Mouse (Mus musculus) spleen, postnatal 4 days (tissue): ENCODE data around the gene Ppp1r1a.

ENCODE experiments used
- DNase-seq, 2 experiments: peaks; one replicate each; pipeline ENCODE4 v3.0.0; 2022; ENCODE audit warnings: low spot score in 2 of 2

Gene Ppp1r1a

DNA sequence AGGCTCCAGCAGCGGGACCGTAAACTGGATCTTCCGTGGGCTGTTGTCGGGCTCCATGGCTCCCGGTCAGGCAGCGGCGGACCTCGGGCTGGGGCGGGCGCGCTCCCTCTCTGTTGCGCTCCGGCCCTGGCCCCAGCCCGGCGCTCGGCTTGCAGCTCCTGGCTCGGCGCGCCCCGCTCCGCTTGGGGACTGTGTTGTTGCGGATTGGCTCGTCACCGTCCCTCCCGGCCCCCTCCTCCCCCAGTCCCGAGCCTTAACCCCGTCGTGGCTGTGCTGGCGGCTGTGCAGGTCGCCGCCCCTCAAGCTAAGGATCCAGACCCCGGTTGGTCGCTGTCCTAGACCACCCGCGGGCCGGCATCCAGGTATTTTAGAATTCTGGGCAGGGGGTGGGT, at the start of gene Ppp1r1a:
TSS of gene Ppp1r1a (minus strand) at position 182 of the 392 bp plus-strand sequence.
- DNase-seq = no peak

DNA sequence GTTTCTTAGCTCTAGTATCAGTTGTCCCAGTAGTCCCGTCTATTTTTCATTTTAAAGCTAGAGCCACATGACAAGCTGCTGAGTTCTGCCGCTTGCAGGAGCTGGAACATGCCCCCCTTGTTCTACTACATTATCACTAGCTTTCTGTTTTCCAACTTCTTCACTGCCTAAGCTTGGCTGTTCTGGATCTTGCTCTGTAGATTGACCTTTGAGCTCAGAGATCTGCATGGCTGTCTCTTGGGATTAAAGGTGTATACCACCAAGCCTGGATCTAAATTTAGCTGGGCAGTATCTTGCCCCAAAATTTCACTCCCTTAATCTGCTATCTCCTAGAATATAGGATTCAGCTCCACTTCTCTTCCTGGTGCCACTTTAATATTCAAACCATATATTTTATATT, 48.1 kb upstream of the Ppp1r1a start:
- no peak for DNase-seq

DNA sequence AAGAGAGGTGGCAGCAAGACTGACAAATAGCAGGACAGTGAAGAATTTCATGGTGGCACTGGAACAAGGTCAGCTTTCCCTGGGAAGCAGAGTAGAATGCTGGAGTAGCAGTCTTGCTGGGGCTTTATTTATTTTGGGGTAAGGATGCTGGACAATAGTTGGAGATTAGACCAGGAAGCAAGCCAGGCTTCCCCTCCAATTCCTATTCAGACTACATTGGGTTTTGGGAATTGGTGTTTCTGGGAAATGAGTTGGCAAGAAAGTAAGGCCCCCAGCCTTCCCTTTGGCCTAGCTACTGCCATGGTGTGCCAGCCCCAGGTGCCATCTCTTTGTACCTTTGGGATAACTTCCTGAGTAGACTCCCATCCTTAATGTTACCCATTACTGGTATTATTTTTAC, 27.2 kb upstream of the Ppp1r1a start, which contains the start of gene Glycam1:
TSS of gene Glycam1 (minus strand) at position 101 of the 400 bp plus-strand sequence.
- no peak for DNase-seq

DNA sequence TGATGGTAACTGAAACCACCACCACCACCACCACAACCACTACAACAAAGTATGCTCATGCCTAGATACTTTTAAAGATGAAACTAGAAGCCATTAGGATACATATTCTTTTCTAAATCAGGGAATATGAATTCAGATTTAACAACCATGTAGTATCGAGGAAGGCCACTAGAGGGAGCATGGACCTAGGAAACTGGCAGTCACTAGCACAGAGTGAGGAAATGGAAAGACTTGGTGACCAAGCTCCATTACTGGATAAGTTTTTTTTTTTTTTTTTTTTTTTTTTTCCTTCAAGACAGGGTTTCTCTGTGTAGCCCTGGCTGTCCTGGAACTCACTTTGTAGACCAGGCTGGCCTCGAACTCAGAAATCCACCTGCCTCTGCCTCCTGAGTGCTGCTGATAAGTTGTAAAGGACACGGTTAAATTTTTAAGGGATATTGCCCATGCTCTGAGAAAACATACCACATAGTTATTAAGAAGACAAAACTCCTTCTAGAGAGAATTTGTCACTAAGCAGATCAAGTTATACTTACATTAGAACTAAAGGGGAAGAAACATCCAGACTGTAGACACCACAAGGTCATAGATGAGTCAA, 14.4 kb upstream of the Ppp1r1a start:
- DNase-seq = peak in 1 of 2 experiments; percentile 64

DNA sequence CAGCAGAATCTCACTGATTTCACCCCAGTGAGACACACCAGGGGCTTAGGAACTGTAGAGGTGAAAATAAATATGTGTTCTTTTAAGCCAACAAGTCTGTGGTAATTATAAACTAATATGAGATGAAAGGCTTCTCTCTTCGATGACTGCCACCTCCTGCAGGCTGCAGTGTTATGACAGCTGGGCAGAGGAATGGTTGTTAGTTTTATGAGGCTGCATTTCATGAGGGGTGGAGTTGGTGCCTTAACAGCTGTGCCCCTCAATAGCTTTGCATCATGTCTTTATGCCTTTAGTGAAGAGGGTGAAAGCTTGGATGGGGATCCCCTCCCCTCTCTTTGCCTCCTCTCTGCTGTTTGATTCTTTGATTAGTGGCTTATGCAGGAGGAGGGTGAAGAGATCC, 13.2 kb upstream of the Ppp1r1a start:
- DNase-seq = peak in 1 of 2 experiments; percentile 30

DNA sequence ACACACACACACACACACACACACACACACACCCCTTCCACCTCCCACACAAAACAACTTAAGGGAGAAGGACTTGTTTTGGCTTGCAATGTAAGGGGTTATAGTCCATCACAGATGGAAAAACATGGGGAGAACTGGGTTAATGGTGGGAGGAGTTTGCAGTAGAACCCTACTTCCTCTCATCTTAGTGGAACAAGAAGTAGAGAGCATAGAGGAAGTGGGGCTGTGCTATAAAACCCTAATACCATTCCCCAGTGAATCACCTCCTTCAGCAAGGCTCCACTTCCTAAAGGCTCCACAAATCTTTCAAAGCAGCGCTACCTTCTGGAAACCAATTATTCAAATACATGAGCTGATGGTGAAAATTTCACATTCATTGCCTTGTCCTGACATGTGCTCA, 11.7 kb upstream of the Ppp1r1a start:
- peak in 1 of 2 experiments; percentile 14 for DNase-seq

DNA sequence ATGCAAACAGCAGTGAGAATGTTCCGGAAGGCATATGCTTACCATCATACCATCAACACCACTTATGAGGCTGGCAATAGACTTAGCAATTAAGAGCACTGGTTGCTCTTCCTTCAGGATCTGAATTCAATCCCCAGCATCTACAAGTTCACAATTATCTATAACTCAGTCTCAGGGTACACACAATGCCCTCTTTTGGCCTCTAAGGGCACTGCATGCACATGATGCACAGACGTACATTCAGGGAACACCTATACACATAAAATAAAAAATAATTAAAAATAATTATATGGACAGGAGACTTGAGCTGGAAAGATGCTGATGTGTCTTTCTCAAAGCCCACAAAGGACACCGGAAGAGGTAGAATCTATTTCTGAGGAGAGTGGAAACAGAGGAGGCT, 10.2 kb upstream of the Ppp1r1a start:
- DNase-seq = no peak

DNA sequence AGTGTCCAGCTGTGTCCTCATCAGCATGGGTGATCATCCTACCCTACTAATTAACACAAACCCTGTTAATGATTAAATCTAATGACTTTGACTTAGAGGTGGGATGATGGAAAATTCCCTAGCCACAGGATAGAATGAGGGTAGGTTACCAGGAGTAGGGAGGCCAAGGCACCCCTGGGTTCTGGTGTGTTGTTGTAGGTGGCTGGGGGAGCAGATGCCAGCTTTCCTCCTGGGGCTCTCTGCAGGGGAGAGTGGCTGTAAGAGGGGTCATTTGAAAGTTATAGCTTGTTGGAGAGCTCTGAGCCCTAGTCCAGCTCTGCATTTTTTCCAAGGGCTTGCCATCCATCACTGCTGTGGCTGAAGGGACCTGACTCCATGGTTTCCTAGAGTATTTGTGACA, 4.7 kb upstream of the Ppp1r1a start:
- DNase-seq = no peak

DNA sequence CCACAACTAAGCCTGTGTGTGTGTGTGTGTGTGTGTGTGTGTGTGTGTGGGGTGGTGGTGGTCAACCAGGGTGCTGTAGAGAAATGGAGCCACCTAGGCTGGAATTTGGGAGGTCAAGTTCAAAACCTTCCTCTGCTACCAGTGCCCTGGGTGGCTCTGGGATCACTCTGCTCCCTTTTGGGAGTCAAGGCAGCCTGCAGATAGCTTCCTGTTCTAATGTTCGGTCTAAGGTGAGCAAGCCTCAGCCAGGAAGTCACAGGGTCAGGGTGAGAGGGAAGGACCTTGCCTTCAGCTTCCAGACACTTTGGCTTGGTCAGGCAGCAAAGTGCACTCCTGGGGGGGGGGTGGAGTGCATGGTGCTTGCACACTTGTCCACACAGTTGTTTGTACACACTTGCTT, 2.8 kb upstream of the Ppp1r1a start:
- no peak for DNase-seq

DNA sequence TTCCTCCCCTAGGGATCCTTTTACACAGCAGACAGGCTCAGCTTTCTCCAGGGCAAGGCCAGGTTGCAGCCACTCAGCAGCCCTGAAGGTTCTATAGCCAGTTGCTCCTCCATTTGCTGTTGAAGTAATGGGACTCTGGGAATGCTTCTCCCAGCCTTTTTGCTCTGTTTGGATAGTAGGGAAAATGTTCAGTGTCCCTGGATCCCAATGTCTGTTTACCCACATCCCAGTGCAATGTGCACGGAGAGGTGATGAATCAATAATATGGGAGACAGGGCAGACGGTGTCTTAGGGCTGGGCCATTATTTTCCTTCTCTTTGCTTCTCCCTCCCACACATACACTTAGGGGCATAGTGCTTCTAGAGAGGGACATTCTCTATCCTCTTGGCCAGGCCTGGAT, 1.5 kb upstream of the Ppp1r1a start:
- DNase-seq = no peak

DNA sequence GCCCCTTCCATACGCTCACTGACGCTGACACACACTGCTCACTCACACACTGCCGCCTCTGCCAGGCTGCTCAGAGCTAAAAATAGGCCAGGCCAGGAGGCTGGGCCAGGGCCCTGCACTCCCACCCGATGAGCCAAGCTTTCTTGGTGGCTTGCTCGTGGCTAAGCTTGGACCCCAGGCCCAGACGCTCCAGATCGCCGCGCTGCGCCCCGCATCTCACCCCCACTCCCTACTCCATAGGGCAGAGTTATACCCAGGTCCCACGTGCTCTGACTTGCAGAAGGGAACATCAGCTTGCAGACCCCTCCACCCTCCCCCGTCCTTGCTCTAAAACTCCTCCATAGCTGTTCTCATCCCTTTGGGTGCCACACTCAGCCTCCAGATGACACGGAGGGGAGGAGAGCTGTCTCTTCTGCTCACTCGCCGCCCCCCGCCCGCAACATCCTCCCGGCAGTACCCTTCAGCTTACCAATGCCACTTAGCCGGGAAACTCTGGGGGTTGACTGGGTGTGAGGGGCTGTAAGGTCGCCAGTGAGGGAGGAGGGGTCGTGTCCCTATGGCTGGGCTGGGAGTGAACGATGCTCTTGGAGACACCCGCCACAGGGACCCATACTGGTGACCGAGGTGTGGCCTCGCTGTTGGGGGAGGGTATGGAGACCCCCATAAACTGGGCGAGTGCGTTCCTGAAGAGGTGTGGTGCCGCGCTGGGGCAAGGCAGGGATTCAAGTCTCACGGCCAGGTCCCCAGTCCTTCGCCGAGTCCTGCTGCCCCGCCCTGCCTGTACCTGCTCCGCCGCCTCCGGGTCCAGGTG, 587 bp downstream of the Ppp1r1a start:
- DNase-seq = no peak

DNA sequence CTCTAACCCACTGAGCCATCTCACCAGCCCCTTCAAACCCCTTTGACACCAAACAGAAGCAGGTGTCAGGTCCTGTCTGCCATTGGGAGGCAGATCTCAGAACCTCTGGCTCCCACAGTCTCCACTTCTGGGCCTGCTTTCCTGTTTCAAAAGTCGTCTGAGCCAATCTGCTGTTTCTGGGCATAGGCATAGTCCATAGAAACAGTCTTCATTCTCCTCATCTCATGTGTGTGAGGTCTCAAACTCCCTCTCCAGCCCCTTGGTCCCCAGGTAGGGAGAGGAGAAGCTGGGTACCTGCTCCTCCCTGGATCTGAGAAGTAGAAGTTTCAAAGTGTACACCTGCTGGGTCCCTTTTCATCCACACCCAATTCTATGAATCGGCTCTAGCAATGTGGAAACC, 1.3 kb downstream of the Ppp1r1a start:
- DNase-seq = no peak

DNA sequence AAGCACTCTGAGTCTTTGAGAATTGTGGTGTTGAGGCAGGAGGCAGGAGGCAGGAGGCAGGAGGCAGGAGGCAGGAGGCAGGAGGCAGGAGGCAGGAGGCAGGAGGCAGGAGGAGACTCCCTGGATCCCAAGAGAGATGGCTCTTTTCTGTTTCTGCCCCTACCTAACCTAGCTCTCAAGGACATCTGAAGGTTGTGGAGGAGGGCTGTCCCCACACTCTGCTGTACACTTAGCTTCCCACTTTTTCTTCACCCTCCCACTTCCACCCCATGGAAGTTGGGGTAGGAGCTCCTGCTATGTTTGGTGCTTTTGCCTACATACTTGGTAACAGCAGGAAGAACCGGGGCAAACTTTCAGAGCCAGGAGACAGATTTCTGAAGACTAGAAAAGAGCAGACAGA, 2.0 kb downstream of the Ppp1r1a start:
- no peak for DNase-seq

DNA sequence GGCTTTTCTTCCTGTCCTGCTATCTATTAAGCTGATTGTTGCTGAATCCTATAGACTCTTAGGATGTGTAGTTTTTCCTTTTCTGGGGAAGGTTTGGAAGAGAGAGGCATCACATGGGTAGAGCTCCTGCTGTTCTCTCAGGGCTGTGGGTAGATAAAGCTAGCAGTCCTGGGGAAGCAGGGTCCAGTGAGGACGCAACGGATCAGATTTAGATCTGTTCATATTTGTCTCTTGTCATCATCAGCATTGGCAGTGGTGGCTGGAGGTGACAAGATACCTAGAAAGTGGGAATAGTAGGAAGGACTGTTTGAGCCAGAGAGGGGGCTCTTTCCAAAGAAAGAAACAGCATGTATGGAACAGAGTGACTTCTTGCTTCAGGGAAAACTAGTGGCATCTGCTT, 2.8 kb downstream of the Ppp1r1a start:
- DNase-seq = no peak

DNA sequence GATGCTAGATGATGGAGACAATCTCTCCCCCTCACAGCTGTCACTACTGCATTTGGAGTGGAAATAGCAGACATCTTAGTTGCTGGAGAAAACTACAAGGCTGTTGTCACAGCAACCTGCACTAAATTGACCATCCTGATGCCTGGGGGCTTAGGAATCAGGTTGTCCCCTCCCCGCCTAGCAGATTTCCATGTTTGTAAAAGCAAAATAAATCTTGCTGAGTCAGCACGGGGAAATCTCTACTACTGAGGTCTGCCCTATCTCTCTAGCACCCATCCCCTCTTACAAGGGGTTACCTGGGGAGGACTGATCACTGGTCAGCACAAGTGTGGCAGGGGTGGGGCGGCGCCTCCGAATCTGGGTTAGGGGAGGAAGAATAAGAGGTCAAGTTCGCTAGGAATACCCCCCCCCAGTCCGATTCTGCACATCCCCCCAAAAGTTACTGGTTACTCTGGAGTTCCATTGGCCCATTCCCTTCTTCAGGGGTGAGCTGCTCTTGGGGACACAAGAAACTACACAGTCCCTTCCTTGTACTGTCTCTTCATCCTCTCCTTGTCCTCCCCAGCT, 3.7 kb downstream of the Ppp1r1a start:
- DNase-seq = no peak

DNA sequence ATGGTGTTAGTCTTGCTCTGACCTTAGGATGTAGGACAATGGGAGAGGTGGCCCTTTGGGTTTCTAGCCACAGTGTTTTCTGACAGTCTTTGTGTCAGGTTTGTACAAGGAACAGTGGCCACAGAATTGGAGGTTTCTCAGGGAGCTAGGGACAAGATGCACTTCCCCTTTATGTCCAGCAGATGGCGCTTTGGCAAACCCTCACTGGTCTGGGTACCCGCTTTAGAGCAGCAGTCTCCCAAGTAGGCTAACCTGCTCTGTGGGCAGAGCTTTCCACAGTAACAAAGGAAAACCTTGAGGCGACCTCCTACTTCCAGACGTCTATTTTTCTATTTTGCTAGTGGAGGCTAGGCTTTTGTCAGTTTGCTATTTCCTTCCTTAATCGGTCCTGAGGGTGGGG, 7.4 kb downstream of the Ppp1r1a start:
- peak in 1 of 2 experiments; percentile 22 for DNase-seq

DNA sequence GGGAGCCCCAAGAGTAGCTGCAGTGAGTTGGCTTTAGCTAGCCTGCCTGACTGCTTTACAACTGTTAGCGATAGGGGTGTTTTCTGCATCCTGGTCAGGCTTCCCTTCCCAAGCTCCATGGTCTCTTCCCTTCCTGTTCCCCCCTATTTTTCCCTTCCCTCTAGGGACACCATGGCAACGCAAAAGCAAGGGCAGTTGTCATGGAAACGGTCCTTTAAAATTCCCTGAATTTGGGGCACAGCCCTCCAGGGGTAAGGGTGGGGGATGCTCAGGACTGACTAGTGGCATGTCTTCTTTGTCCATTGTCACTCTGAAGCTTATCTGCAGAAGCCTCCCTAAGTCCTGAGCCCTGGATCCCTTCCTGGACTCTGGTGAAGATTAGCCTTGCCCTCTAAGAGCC, 14.6 kb downstream of the Ppp1r1a start:
- no peak for DNase-seq

DNA sequence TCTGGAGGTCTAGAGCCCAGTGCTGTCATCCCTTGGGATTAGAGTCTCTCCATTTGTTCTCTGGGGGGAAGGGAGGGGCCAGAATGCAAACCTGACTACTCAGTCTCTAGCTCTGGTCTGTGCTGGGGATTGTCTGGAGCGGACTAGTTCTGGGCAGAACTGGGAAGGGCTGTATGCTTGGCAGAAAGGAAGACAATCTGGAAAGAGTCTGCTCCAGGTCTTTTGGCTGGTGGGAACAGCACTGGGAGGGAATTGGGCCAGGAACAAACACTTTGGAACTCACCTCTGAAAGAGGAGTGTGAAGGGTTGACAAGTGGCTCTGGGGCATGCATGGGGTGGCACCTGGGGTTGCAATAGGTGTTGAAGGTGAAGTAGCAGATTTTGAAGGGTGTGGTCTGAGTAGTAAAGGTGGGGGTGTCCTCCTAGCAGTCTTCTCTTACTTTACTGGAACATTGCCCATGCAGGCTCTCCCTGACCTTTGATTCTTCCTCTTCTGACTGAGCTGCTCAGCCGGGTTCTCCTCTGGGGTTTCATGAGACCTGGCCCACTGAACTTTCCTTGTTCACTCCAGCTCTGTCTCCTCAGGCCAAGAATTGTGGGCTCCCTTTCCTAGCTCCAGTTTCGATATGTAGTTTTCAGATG, 15.2 kb downstream of the Ppp1r1a start:
- DNase-seq = no peak

DNA sequence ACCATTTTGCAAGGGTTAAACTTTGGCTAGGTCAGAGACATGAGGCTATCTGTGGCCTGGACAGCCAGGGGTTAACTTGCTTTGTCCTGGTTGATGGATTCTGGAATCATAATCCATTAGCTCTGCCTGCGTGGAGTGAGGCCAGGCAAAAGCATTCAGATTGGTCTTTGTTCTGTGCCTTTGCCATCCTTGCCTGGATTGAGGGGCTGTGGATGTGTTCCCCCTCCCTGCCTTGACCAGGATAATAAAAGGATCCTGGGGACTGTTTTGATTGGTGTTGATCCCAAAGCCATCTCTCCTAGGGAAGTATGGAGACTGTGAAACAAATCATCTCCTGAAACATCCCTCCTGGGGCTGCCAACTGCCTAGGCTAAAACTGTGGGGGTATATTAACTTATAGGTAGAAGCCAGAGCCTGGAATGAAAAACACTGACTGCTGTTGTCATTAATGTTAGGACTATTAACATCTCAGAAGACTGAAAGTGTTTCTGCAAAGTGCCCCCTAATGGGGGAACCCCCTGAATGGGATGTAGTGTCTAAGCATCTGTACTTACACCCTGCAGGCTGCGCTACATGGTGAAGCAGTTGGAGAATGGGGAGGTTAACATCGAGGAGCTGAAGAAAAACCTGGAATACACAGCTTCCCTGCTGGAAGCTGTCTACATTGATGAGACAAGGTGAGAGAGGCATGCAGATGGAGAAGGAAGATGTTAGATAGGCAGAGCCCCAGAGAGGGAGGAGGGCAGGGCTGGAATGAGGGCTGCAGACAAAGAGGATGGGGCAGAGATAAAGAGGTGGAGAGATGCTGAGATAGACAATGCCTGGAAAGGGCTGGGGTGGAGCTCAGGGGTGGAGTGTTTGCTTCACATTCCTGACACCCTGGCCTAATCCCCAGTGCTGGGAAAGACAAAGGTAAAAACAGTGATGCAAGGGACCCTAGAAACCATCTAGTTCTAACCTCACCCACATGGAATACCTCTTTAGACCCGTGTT, 18.1 kb downstream of the Ppp1r1a start:
- no peak for DNase-seq

DNA sequence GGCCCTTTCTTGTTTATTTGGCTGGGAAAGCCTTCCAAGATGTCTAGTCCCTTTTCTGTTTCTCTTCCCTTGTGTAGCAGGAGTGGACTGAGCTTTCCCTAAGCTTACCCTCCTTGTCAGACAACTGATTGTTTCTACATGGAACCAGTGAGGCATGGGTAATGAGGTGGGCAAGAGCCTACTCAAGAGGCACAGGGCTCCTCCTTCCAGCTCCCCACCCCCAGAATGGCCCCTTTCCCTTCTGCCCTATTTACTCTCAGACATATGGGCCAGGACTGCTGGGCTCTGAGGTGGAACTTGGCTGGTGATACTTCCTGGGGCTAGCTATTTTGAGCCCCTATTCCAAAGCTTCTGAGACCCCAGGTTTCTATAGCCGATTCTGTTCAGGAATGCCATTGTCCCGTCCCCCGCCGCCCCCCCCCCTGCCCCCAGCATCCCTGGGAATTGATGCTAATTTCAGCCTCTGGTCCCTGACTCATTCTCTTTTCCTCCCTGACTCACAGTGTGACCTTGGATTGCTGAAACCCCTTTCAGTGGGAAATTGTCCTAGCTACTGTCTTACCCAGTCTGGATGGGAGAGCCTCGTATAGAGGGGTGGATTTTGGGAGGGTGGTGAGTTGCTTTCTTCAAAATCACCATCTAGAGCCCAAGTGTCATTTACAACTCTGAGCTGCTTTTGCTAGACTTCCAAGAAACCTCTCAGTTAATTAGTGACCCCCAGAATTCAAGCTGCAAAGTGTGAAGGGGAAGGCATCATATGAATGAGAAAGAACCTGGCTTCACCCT, 19.0 kb downstream of the Ppp1r1a start:
- no peak for DNase-seq

DNA sequence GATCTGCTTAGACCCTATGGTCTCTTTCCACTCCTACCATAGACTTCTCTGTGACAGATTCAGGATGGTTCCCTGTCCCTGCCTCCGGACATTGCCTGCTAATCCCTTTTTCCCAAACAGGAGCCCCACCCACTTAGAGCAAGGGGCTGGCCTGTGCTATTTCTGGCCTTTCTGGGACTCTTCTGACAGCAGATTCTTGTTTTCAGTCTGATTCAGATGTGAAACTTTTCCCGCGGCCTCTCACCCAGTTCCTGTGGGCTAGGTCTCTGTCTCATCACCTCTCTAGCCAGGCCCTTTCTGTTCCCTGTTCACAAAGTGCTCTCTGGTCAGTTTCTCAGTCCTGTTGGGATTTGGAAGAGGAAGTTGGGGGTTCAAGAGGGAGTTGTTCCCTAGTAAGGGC, 22.9 kb downstream of the Ppp1r1a start:
- no peak for DNase-seq
